Mouse (Mus musculus) left cerebral cortex, adult 18-20 months (tissue): Measurements from ENCODE around the gene Ppara. TPM values are rescaled to one million over a fixed set of nuclear protein-coding genes. Genes with fewer than 3 reads are reported as not detected.

Experiments used
- DNase-seq, 2 experiments: peaks; one replicate each; pipeline ENCODE4 v3.0.0; 2021 to 2022; ENCODE audit warnings: low spot score in 2 of 2, mixed read lengths in 1 of 2
- microRNA-seq, 2 experiments: library from miRNA; unstranded; fragments of <30 nt; microRNA quantifications; one replicate each; pipeline ENCODE4 v1.2.0; 2021
- total RNA-seq, 2 experiments: library from RNA; stranded (reverse); gene quantifications; 2 replicates each; pipeline ENCODE4 v1.2.3; 2021

Ppara gene
- total RNA-seq, 2 experiments from 2014 or later, result 3.2 to 4.1 TPM

GRCm38 (mm10) chr15:85840983-85841382 is 106.2 kb downstream of the Ppara start:
- DNase-seq, result no peak

GRCm38 (mm10) chr15:85841796-85842360 is 107.1 kb downstream of the Ppara start:
- DNase-seq, result no peak

- no peak for DNase-seq
Observed at GRCm38 (mm10) chr15:85845071-85845470, 110.3 kb downstream of the Ppara start.

- no peak for DNase-seq
Observed at GRCm38 (mm10) chr15:85851656-85852392, 117.0 kb downstream of the Ppara start.

Small RNAs within 50 kb of the gene (microRNA-seq; reads per million reads assigned to microRNA genes)
- 73,290 to 91,534 reads per million in 2 experiments for gene Mirlet7b
- gene Mirlet7c-2, result 1,323 to 1,415 reads per million in 2 experiments

Other genes with a start within 250 kb of the Ppara start
- not detected for gene 7530416G11Rik, start 231.8 kb upstream of the Ppara start, total RNA-seq
- gene Wnt7b, start 152.5 kb upstream of the Ppara start, total RNA-seq, result 10 to 100 TPM; 32.9 to 37.5 TPM
- 10 to 100 TPM; 19.3 to 21.3 TPM for gene Cdpf1, start 76.7 kb downstream of the Ppara start, total RNA-seq
- gene Pkdrej, start 86.8 kb downstream of the Ppara start, total RNA-seq, result 1 to 10 TPM in 1 of 2 experiments, under 1 TPM in 1; 0.94 to 1.0 TPM
- 1 to 10 TPM; 5.7 to 9.0 TPM for gene Ttc38, start 97.3 kb downstream of the Ppara start, total RNA-seq
- under 1 TPM; 0.14 to 0.28 TPM for gene Gtse1, start 124.8 kb downstream of the Ppara start, total RNA-seq
- gene Trmu, start 144.3 kb downstream of the Ppara start, total RNA-seq, result 10 to 100 TPM; 21.9 to 28.3 TPM